Mouse (Mus musculus) ovary, postnatal 36 days (tissue): ENCODE results near the gene Ccdc170.
A peak's percentile ranks its signal among the peaks of the same experiment; 100 is the strongest.

ENCODE experiments used
- DNase-seq: peaks from one replicate; pipeline ENCODE4 v3.0.0; 2022; ENCODE audit warnings: low spot score, mixed read lengths

The Ccdc170 gene

GRCm38 (mm10) chr10:4522116-4522515 is 39.8 kb downstream of the Ccdc170 start:
- DNase-seq, result no peak

- no peak for DNase-seq
Observed at GRCm38 (mm10) chr10:4523078-4523477, 40.8 kb downstream of the Ccdc170 start.

- no peak for DNase-seq
Observed at GRCm38 (mm10) chr10:4528043-4528442, 45.7 kb downstream of the Ccdc170 start.

- DNase-seq, result peak; percentile 16
Observed at GRCm38 (mm10) chr10:4530638-4531235, 48.4 kb downstream of the Ccdc170 start.

- no peak for DNase-seq
Observed at GRCm38 (mm10) chr10:4531933-4532332, 49.6 kb downstream of the Ccdc170 start.

GRCm38 (mm10) chr10:4532731-4533130 is 50.4 kb downstream of the Ccdc170 start:
- no peak for DNase-seq

GRCm38 (mm10) chr10:4533873-4534272 is 51.6 kb downstream of the Ccdc170 start:
- DNase-seq, result peak; percentile 43

GRCm38 (mm10) chr10:4545550-4545949 is 63.2 kb downstream of the Ccdc170 start:
- DNase-seq, result no peak

GRCm38 (mm10) chr10:4553442-4554119 is 71.3 kb downstream of the Ccdc170 start:
- peak; percentile 29 for DNase-seq

- no peak for DNase-seq
Observed at GRCm38 (mm10) chr10:4556842-4557377, 74.6 kb downstream of the Ccdc170 start.

GRCm38 (mm10) chr10:4559132-4559531 is 76.8 kb downstream of the Ccdc170 start:
- DNase-seq, result peak; percentile 9

- no peak for DNase-seq
Observed at GRCm38 (mm10) chr10:4565148-4565547, 82.8 kb downstream of the Ccdc170 start.

GRCm38 (mm10) chr10:4570778-4571177 is 88.5 kb downstream of the Ccdc170 start:
- DNase-seq, result no peak

- no peak for DNase-seq
Observed at GRCm38 (mm10) chr10:4571304-4571703, 89.0 kb downstream of the Ccdc170 start.

GRCm38 (mm10) chr10:4581905-4582304 is 99.6 kb downstream of the Ccdc170 start:
- DNase-seq, result no peak

GRCm38 (mm10) chr10:4586691-4587090 is 104.4 kb downstream of the Ccdc170 start:
- no peak for DNase-seq

- DNase-seq, result no peak
Observed at GRCm38 (mm10) chr10:4589576-4589975, 107.3 kb downstream of the Ccdc170 start.

GRCm38 (mm10) chr10:4590956-4591355 is 108.7 kb downstream of the Ccdc170 start:
- no peak for DNase-seq

GRCm38 (mm10) chr10:4593828-4594227 is 111.5 kb downstream of the Ccdc170 start:
- DNase-seq, result no peak

- DNase-seq, result no peak
Observed at GRCm38 (mm10) chr10:4597211-4597610, 114.9 kb downstream of the Ccdc170 start.

GRCm38 (mm10) chr10:4598244-4598842 is 116.0 kb downstream of the Ccdc170 start:
- DNase-seq, result peak; percentile 62

- DNase-seq, result no peak
Observed at GRCm38 (mm10) chr10:4598916-4599315, 116.6 kb downstream of the Ccdc170 start.

- DNase-seq, result no peak
Observed at GRCm38 (mm10) chr10:4599591-4599990, 117.3 kb downstream of the Ccdc170 start.
